Mouse (Mus musculus) neural tube, embryonic 11.5 days (tissue): ENCODE results near the gene Ubash3b. TPM values are rescaled to one million over a fixed set of nuclear protein-coding genes. Genes with fewer than 3 reads are reported as not detected.

Experiments used
- ATAC-seq: fragments of 200-750 bp; cut with Nextera tagmentation; 2 replicates; pipeline ENCODE4 v1.8.0; 2017; ENCODE audit warnings: moderate number of reproducible peaks, mild to moderate bottlenecking, moderate TSS enrichment, moderate library complexity; ENCODE audit not compliant: insufficient read depth, low FRiP score, low TSS enrichment
- DNase-seq: peaks from one replicate; pipeline ENCODE4 v3.0.0-alpha.2; 2015; ENCODE audit warnings: low spot score
- H3K27ac ChIP-seq: fragments of 300-500 bp; sonication (generic); 2 replicates; pipeline ENCODE4 v1.5.1; 2014; ENCODE audit warnings: low read depth, mild to moderate bottlenecking, low read length
- H3K27me3 ChIP-seq: fragments of 300-500 bp; sonication (generic); 2 replicates; pipeline ENCODE4 v1.6.1; 2014; ENCODE audit warnings: mild to moderate bottlenecking, low read length, mixed read lengths; ENCODE audit not compliant: control insufficient read depth, insufficient read depth
- H3K36me3 ChIP-seq: fragments of 300-500 bp; sonication (generic); 2 replicates; pipeline ENCODE4 v1.6.1; 2014; ENCODE audit warnings: mild to moderate bottlenecking, low read length, moderate library complexity, mixed read lengths; ENCODE audit not compliant: control insufficient read depth, insufficient read depth
- H3K4me1 ChIP-seq: fragments of 300-500 bp; sonication (generic); 2 replicates; pipeline ENCODE4 v1.6.1; 2014; ENCODE audit warnings: low read length, mixed read lengths; ENCODE audit not compliant: control insufficient read depth, insufficient read depth
- H3K4me2 ChIP-seq: fragments of 300-500 bp; sonication (generic); 2 replicates; pipeline ENCODE4 v1.6.1; 2014; ENCODE audit warnings: low read depth, mild to moderate bottlenecking, moderate library complexity
- H3K4me3 ChIP-seq: fragments of 300-500 bp; sonication (generic); 2 replicates; pipeline ENCODE4 v1.5.1; 2014; ENCODE audit warnings: low read depth, low read length
- H3K9ac ChIP-seq: fragments of 300-500 bp; sonication (generic); 2 replicates; pipeline ENCODE4 v1.6.1; 2014; ENCODE audit warnings: mild to moderate bottlenecking, low read length
- H3K9me3 ChIP-seq: fragments of 300-500 bp; sonication (generic); 2 replicates; pipeline ENCODE4 v1.6.1; 2016; ENCODE audit warnings: low read length; ENCODE audit not compliant: control insufficient read depth
- WGBS: fragments of 180-500 bp; shearing (Covaris S2); extraction: QIAGEN DNeasy Blood & Tissue Kit; methylation state at CpG from one replicate; pipeline ENCODE4 v1.1.7; 2014; 5-methylcytosine and 5-hydroxymethylcytosine counted together
- polyA plus RNA-seq: library from polyadenylated mRNA; unstranded; fragments of >200 nt; fragmentation: Nextera tagmentation; extraction: Ambion mirVana; gene quantifications from 2 replicates; pipeline ENCODE4 v1.2.1, GENCODE M21; 2014

Ubash3b gene
- polyA plus RNA-seq, 1 experiment from 2014 or later: 14.4 TPM

GRCm38 (mm10) chr9:41190745-41191482 is 29.4 kb upstream of the Ubash3b start:
- no peaks in the 10 kb centered on the region for H3K36me3 ChIP-seq
- H3K9me3 ChIP-seq: no peaks in the 10 kb centered on the region
- 0 out of 2 replicates have a peak overlapping the region, but pooled peaks have one; percentile 6 for H3K27ac ChIP-seq
- ATAC-seq: peak; percentile 48; the same call in 1 of the 2 replicates
- H3K4me2 ChIP-seq: no peak overlapping the region
- no peaks in the 10 kb centered on the region for H3K27me3 ChIP-seq
- no peak overlapping the region for H3K9ac ChIP-seq
- WGBS: 23% methylated on average over 9 of the region's 9 CpGs
- DNase-seq: peak; percentile 86
- no peak overlapping the region for H3K4me3 ChIP-seq
- H3K4me1 ChIP-seq: no peaks in the 10 kb centered on the region

GRCm38 (mm10) chr9:41187939-41188338 is 26.4 kb upstream of the Ubash3b start:
- no peak overlapping the region for H3K4me3 ChIP-seq
- no peak overlapping the region for H3K4me2 ChIP-seq
- no peaks in the 10 kb centered on the region for H3K4me1 ChIP-seq
- no peak overlapping the region for H3K27ac ChIP-seq
- H3K27me3 ChIP-seq: no peaks in the 10 kb centered on the region
- no peak for ATAC-seq
- no peak for DNase-seq
- no peaks in the 10 kb centered on the region for H3K9me3 ChIP-seq
- H3K9ac ChIP-seq: no peak overlapping the region
- no peaks in the 10 kb centered on the region for H3K36me3 ChIP-seq
- 81% methylated on average over 4 of the region's 4 CpGs for whole genome bisulfite sequencing

- H3K4me2 ChIP-seq: no peak overlapping the region
- H3K4me3 ChIP-seq: no peak overlapping the region
- H3K27ac ChIP-seq: no peak overlapping the region
- ATAC-seq (no peak), DNase-seq (no peak)
- no peaks in the 10 kb centered on the region for H3K9me3 ChIP-seq
- H3K27me3 ChIP-seq: no peaks in the 10 kb centered on the region
- H3K36me3 ChIP-seq: no peaks in the 10 kb centered on the region
- 88% methylated on average over 9 of the region's 9 CpGs for WGBS
- H3K4me1 ChIP-seq: no peaks in the 10 kb centered on the region
- no peak overlapping the region for H3K9ac ChIP-seq
Measured at GRCm38 (mm10) chr9:41187498-41187897, 26.0 kb upstream of the Ubash3b start.

GRCm38 (mm10) chr9:41185331-41185730 is 23.8 kb upstream of the Ubash3b start:
- ATAC-seq: no peak
- no peak overlapping the region for H3K27ac ChIP-seq
- H3K36me3 ChIP-seq: no peaks in the 10 kb centered on the region
- H3K4me3 ChIP-seq: no peak overlapping the region
- H3K9me3 ChIP-seq: no peaks in the 10 kb centered on the region
- DNase-seq: no peak
- H3K27me3 ChIP-seq: no peaks in the 10 kb centered on the region
- no peaks in the 10 kb centered on the region for H3K4me1 ChIP-seq
- H3K4me2 ChIP-seq: no peak overlapping the region
- WGBS: 65% methylated on average over 9 of the region's 9 CpGs
- no peak overlapping the region for H3K9ac ChIP-seq

GRCm38 (mm10) chr9:41182550-41182949 is 21.1 kb upstream of the Ubash3b start:
- no peak for ATAC-seq
- Histone ChIP-seq H3K9me3 (no peaks in the 10 kb centered on the region), H3K36me3 (no peaks in the 10 kb centered on the region), H3K27me3 (no peaks in the 10 kb centered on the region), H3K9ac (no peak overlapping the region), H3K4me3 (no peak overlapping the region), H3K4me2 (no peak overlapping the region), H3K4me1 (no peaks in the 10 kb centered on the region), H3K27ac (no peak overlapping the region)
- DNase-seq: no peak

- Histone ChIP-seq H3K27me3 (no peaks in the 10 kb centered on the region), H3K4me1 (no peaks in the 10 kb centered on the region), H3K4me3 (no peak overlapping the region), H3K4me2 (no peak overlapping the region), H3K36me3 (no peaks in the 10 kb centered on the region), H3K9ac (no peak overlapping the region), H3K27ac (no peak overlapping the region), H3K9me3 (no peaks in the 10 kb centered on the region)
- DNase-seq (no peak), ATAC-seq (no peak)
- WGBS: 67% methylated on average over 8 of the region's 8 CpGs
Measured at GRCm38 (mm10) chr9:41181803-41182202, 20.3 kb upstream of the Ubash3b start.

- H3K9ac ChIP-seq: no peak overlapping the region
- WGBS: 89% methylated on average over 9 of the region's 9 CpGs
- no peak overlapping the region for H3K4me2 ChIP-seq
- H3K9me3 ChIP-seq: no peaks in the 10 kb centered on the region
- no peak overlapping the region for H3K27ac ChIP-seq
- no peaks in the 10 kb centered on the region for H3K36me3 ChIP-seq
- ATAC-seq (no peak), DNase-seq (no peak)
- H3K4me1 ChIP-seq: no peaks in the 10 kb centered on the region
- H3K27me3 ChIP-seq: no peaks in the 10 kb centered on the region
- H3K4me3 ChIP-seq: no peak overlapping the region
Measured at GRCm38 (mm10) chr9:41181372-41181771, 19.9 kb upstream of the Ubash3b start.

GRCm38 (mm10) chr9:41179056-41179455 is 17.6 kb upstream of the Ubash3b start:
- no peaks in the 10 kb centered on the region for H3K36me3 ChIP-seq
- no peaks in the 10 kb centered on the region for H3K27me3 ChIP-seq
- H3K27ac ChIP-seq: no peak overlapping the region
- 80% methylated on average over 5 of the region's 5 CpGs for WGBS
- DNase-seq: no peak
- H3K4me1 ChIP-seq: 0 out of 2 replicates have a peak, but pooled peaks cover 4% of the 10 kb centered on the region
- ATAC-seq: no peak
- no peaks in the 10 kb centered on the region for H3K9me3 ChIP-seq
- H3K4me2 ChIP-seq: no peak overlapping the region
- no peak overlapping the region for H3K9ac ChIP-seq
- no peak overlapping the region for H3K4me3 ChIP-seq

GRCm38 (mm10) chr9:41173158-41173557 is 11.7 kb upstream of the Ubash3b start:
- Histone ChIP-seq H3K9ac (no peak overlapping the region), H3K4me3 (no peak overlapping the region), H3K4me1 (0 out of 2 replicates have a peak, but pooled peaks cover 4% of the 10 kb centered on the region), H3K27ac (no peak overlapping the region), H3K27me3 (no peaks in the 10 kb centered on the region), H3K4me2 (no peak overlapping the region), H3K9me3 (no peaks in the 10 kb centered on the region), H3K36me3 (no peaks in the 10 kb centered on the region)
- ATAC-seq (no peak), DNase-seq (no peak)
- 55% methylated on average over 3 of the region's 3 CpGs for WGBS
